Mouse (Mus musculus): ENCODE measurements around the gene Khdc4.

GRCm38 (mm10) chr3:88683814-88684213 lies 1.8 kb upstream of the Khdc4 start:
- TF ChIP-seq CTCF (IDR thresholded peaks at IDR 0.05; ENCODE audit: low read depth), result no peak
- TF ChIP-seq EP300 (IDR thresholded peaks at IDR 0.05; ENCODE audit: low read depth), result no peak
